Mouse (Mus musculus) limb, embryonic 11.5 days (tissue): ENCODE results near the gene Gbx1. TPM values are rescaled to one million over a fixed set of nuclear protein-coding genes. Genes with fewer than 3 reads are reported as not detected.
A peak's percentile ranks its signal among the peaks of the same experiment; 100 is the strongest.

Experiments
- ATAC-seq: fragments of 200-750 bp; cut with Nextera tagmentation; 2 replicates; pipeline ENCODE4 v1.8.0; 2017; ENCODE audit warnings: low read depth; ENCODE audit not compliant: insufficient number of reproducible peaks, low FRiP score, low TSS enrichment
- DNase-seq: peaks from one replicate; pipeline ENCODE4 v3.0.0-alpha.2; 2015; ENCODE audit warnings: low spot score
- H3K27ac ChIP-seq: fragments of 300-500 bp; sonication (generic); replicated peaks from 2 replicates; pipeline ENCODE4 v1.5.1; 2014; ENCODE audit warnings: low read depth, mild to moderate bottlenecking, low read length
- H3K27me3 ChIP-seq: fragments of 300-500 bp; sonication (generic); 2 replicates; pipeline ENCODE4 v1.6.1; 2014; ENCODE audit warnings: mild to moderate bottlenecking, low read length, mixed read lengths; ENCODE audit not compliant: control insufficient read depth, insufficient read depth
- H3K36me3 ChIP-seq: fragments of 300-500 bp; sonication (generic); 2 replicates; pipeline ENCODE4 v1.6.1; 2014; ENCODE audit warnings: mild to moderate bottlenecking, low read length, moderate library complexity, mixed read lengths; ENCODE audit not compliant: control insufficient read depth, insufficient read depth
- H3K4me1 ChIP-seq: fragments of 300-500 bp; sonication (generic); 2 replicates; pipeline ENCODE4 v1.6.1; 2014; ENCODE audit warnings: low read length, mixed read lengths; ENCODE audit not compliant: control insufficient read depth, insufficient read depth
- H3K4me2 ChIP-seq: fragments of 300-500 bp; sonication (generic); 2 replicates; pipeline ENCODE4 v1.6.1; 2014; ENCODE audit warnings: low read depth, mild to moderate bottlenecking, moderate library complexity; ENCODE audit not compliant: severe bottlenecking
- H3K4me3 ChIP-seq: fragments of 300-500 bp; sonication (generic); 2 replicates; pipeline ENCODE4 v1.5.1; 2014; ENCODE audit warnings: low read depth, low read length
- H3K9ac ChIP-seq: fragments of 300-500 bp; sonication (generic); 2 replicates; pipeline ENCODE4 v1.6.1; 2014; ENCODE audit warnings: mild to moderate bottlenecking, low read length
- H3K9me3 ChIP-seq: fragments of 300-500 bp; sonication (generic); 2 replicates; pipeline ENCODE4 v1.6.1; 2016; ENCODE audit warnings: low read length; ENCODE audit not compliant: control insufficient read depth
- WGBS: fragments of 180-500 bp; shearing (Covaris S2); extraction: QIAGEN DNeasy Blood & Tissue Kit; methylation state at CpG from one replicate; pipeline ENCODE4 v1.1.7; 2014; 5-methylcytosine and 5-hydroxymethylcytosine counted together
- polyA plus RNA-seq: library from polyadenylated mRNA; unstranded; fragments of >200 nt; fragmentation: Nextera tagmentation; extraction: Ambion mirVana; gene quantifications from 2 replicates; pipeline ENCODE4 v1.2.1, GENCODE M21; 2014

Gene Gbx1
- polyA plus RNA-seq, 1 experiment from 2014 or later = 0.04 TPM

DNA sequence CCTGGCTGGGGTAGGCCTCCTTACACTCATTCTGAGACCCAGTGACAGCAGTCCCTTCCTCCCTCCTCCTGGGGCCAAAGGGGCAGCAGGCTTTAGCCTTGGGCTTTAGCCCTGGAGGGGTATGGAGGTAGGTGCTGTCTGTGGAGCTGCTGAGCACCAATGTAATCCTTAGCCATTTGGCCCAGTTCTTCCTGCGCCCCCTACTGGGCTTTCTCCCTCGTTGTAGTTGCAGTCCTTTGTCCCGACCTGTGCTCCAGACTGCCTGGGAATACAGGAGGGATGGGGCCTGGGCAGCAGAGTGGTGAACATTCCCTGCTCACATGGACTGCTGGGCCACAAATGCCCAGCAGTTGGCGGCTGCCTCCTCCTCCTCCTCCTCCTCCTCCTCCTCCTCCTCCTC lies 45.4 kb downstream of the Gbx1 start:
- DNase-seq (peak; percentile 89), ATAC-seq (peak; percentile 16; the same call in 1 of the 2 replicates)
- Histone ChIP-seq H3K4me1 (peaks cover 30% of the 10 kb centered on the region), H3K27ac (0 out of 2 replicates have a peak overlapping the region, but pooled peaks have one; percentile 39), H3K4me3 (no peak overlapping the region), H3K4me2 (no peak overlapping the region), H3K27me3 (no peaks in the 10 kb centered on the region), H3K36me3 (peaks cover 30% of the 10 kb centered on the region; the same call in 1 of the 2 replicates), H3K9ac (no peak overlapping the region), H3K9me3 (no peaks in the 10 kb centered on the region)
- 3% methylated on average over 4 of the region's 4 CpGs for WGBS

DNA sequence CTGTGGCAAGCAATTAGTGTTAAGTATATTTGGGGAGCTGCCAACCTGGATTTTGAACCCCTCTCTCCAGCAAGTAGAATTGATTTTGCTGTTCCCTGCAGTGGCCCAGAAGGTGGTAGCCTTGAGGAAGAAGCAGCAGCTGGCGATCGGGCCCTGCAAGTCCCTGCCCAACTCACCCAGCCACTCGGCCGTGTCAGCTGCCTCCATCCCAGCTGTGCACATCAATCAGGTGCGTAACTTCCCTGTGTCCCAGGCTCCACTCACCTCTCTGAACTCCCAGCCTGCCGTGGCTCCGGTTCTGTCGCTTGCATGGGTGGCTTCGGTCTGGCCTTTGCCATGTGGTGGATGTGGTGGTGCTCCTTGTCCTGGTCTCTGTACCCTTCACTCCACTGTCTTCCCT lies 49.1 kb downstream of the Gbx1 start:
- no peak for ATAC-seq
- Histone ChIP-seq H3K27ac (no peak overlapping the region), H3K9me3 (no peaks in the 10 kb centered on the region), H3K36me3 (peaks cover 26% of the 10 kb centered on the region), H3K4me1 (peaks cover 38% of the 10 kb centered on the region), H3K9ac (no peak overlapping the region), H3K27me3 (peaks cover 14% of the 10 kb centered on the region; the same call in 1 of the 2 replicates), H3K4me2 (no peak overlapping the region), H3K4me3 (no peak overlapping the region)
- no peak for DNase-seq
- WGBS = 87% methylated on average over 9 of the region's 9 CpGs

GRCm38 (mm10) chr5:24475476-24476241 lies 51.3 kb downstream of the Gbx1 start:
- peaks cover 21% of the 10 kb centered on the region for H3K36me3 ChIP-seq
- H3K27ac ChIP-seq = no peak overlapping the region
- DNase-seq = no peak
- no peak overlapping the region for H3K9ac ChIP-seq
- peaks cover 14% of the 10 kb centered on the region; the same call in 1 of the 2 replicates for H3K27me3 ChIP-seq
- WGBS = 75% methylated on average over 6 of the region's 6 CpGs
- no peak for ATAC-seq
- peak overlapping the region; percentile 44 for H3K4me3 ChIP-seq
- H3K4me1 ChIP-seq = peaks cover 36% of the 10 kb centered on the region
- no peaks in the 10 kb centered on the region for H3K9me3 ChIP-seq
- peak overlapping the region; percentile 96 for H3K4me2 ChIP-seq

- H3K4me1 ChIP-seq = peaks cover 36% of the 10 kb centered on the region
- peak overlapping the region; percentile 56 for H3K9ac ChIP-seq
- H3K4me3 ChIP-seq = peak overlapping the region; percentile 44
- H3K36me3 ChIP-seq = peaks cover 19% of the 10 kb centered on the region
- H3K27ac ChIP-seq = no peak overlapping the region
- peak overlapping the region; percentile 96 for H3K4me2 ChIP-seq
- DNase-seq (peak; percentile 69), ATAC-seq (no peak)
- 1% methylated on average over 67 of the region's 67 CpGs for WGBS
- peaks cover 14% of the 10 kb centered on the region; the same call in 1 of the 2 replicates for H3K27me3 ChIP-seq
- H3K9me3 ChIP-seq = no peaks in the 10 kb centered on the region
Observed at GRCm38 (mm10) chr5:24474723-24475261, 52.2 kb downstream of the Gbx1 start.

DNA sequence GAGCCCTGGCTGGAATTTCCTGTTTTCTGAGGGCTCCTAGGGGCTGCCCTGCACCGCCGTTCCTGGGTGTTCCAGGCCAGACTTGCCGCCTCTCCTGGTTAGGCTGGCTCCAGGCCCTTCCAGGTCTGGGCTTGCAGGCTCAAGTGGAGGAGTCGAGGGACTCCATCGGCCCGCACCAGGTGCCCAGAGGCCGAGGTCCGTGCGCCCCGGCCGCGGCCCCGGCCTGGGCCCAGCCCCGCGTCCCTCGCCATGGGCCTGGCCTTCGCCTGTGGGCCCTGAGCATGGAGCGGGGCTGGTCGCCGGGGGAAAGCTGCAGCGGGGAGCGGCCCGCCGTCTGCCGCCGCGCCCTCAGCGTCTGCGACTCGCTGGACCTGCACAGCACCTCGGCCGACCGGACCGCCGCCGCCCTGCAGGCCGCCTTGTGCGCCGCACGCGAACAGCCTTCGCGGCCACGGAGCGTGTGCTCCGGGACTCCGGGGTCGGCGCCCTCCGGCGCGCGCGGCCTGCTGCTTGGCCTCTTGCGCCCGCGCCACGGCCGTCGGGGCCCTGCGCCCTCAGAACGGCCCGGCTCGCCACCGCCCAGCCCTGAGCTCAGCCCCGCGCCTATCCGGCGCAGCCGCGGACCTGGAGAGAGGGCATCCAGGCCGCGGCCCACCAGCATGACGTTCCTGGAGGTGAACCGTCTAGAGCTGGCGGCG lies 52.8 kb downstream of the Gbx1 start:
- peaks cover 14% of the 10 kb centered on the region; the same call in 1 of the 2 replicates for H3K27me3 ChIP-seq
- H3K4me3 ChIP-seq = peak overlapping the region; percentile 44
- peaks cover 36% of the 10 kb centered on the region for H3K4me1 ChIP-seq
- WGBS = 0% methylated on average over 74 of the region's 77 CpGs
- peak overlapping the region; percentile 56 for H3K9ac ChIP-seq
- H3K4me2 ChIP-seq = peak overlapping the region; percentile 96
- ATAC-seq = 0 out of 2 replicates have a peak, but pooled peaks have one; percentile 7
- H3K9me3 ChIP-seq = no peaks in the 10 kb centered on the region
- DNase-seq = peak; percentile 71
- H3K36me3 ChIP-seq = peaks cover 15% of the 10 kb centered on the region
- H3K27ac ChIP-seq = no peak overlapping the region; the same call in 1 of the 2 replicates

GRCm38 (mm10) chr5:24472884-24473619 lies 54.0 kb downstream of the Gbx1 start:
- DNase-seq (no peak), ATAC-seq (peak; percentile 27; the same call in 1 of the 2 replicates)
- peaks cover 14% of the 10 kb centered on the region; the same call in 1 of the 2 replicates for H3K27me3 ChIP-seq
- H3K4me1 ChIP-seq = peaks cover 36% of the 10 kb centered on the region
- no peak overlapping the region for H3K9ac ChIP-seq
- H3K4me2 ChIP-seq = peak overlapping the region; percentile 96
- 0 out of 2 replicates have a peak overlapping the region, but pooled peaks have one; percentile 47 for H3K27ac ChIP-seq
- peaks cover 13% of the 10 kb centered on the region for H3K36me3 ChIP-seq
- WGBS = 11% methylated on average over 7 of the region's 7 CpGs
- H3K4me3 ChIP-seq = no peak overlapping the region
- H3K9me3 ChIP-seq = no peaks in the 10 kb centered on the region

DNA sequence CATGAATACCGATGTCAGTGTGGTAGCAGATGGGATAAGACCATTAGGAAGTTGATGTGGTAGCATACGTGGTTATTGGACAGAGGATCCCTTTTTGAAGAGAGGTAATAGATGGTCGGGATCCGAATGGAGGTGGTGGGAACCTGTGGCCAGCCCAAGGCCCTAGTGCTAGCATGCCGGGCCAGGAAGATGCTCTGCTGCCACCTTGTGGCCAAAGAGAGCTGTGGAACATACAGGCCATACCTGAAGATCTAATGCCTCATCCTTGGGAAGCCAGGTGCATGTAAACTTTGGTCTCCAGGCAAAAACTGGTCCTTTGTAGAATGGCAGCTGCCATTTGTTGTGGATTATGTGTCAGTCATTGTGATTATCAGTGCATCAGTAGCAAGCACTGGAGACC lies 56.4 kb downstream of the Gbx1 start:
- no peak overlapping the region for H3K4me3 ChIP-seq
- peaks cover 2% of the 10 kb centered on the region for H3K36me3 ChIP-seq
- H3K9ac ChIP-seq = no peak overlapping the region
- 12% methylated on average over 5 of the region's 5 CpGs for WGBS
- ATAC-seq (0 out of 2 replicates have a peak, but pooled peaks have one; percentile 38), DNase-seq (peak; percentile 89)
- H3K27me3 ChIP-seq = peaks cover 13% of the 10 kb centered on the region; the same call in 1 of the 2 replicates
- no peak overlapping the region for H3K27ac ChIP-seq
- no peak overlapping the region for H3K4me2 ChIP-seq
- H3K9me3 ChIP-seq = no peaks in the 10 kb centered on the region
- peaks cover 33% of the 10 kb centered on the region for H3K4me1 ChIP-seq
